ENCODE assay signal across 18 mouse cellular contexts in the genomic region with DNA sequence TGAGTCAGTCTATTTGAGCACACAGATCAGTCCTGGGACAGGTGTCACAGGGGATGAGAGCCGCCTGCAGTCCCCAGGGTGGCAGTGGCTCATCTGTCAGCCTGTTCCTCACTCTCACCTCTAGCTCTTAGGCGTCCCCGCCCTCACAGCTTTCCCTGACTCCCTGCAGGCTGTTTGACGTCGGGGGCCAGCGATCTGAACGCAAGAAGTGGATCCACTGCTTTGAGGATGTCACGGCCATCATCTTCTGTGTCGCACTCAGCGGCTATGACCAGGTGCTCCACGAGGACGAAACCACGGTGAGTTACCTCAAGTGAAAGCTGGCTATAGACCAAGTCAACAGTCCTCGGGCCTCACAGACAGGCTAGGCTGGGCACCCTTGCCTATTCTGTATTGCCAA.
DNase-seq lines count a peak whose midpoint lies in the region.
"Had no signal": no experiment of that assay in that cellular context is flagged by ENCODE, and none has a peak within 500 bp of the region (broad histone marks: within the 10 kb centered on the region; RNA-seq: fewer than 3 reads in every experiment).

No protein-coding gene starts in this region.

- intact Hi-C loops in gastrocnemius, postnatal 14 days (cut with DNase I; ENCODE audit: low total_unique reads): no loop called here

- peak; percentile 44 for DNase-seq in cerebellum, adult 11 months
- DNase-seq in cerebellum, adult 8-10 months: no peak
- peak; percentile 2 for DNase-seq in gastrocnemius, postnatal 14 days
- DNase-seq in gastrocnemius, postnatal 25 days: no peak
- peak; percentile 61 for DNase-seq in brain, adult 2 months (ENCODE audit: low read depth, low spot score)
- DNase-seq in cerebellum, adult 9-10 months: peak; percentile 64
- DNase-seq in kidney, postnatal 36 days: no peak
- no peak for DNase-seq in frontal cortex, postnatal 36 days (ENCODE audit: low spot score in 2 of 2)
- DNase-seq: adrenal gland, adult 2 months; adrenal gland, postnatal 14 days; B cell, adult 2 months; embryo, embryonic 11 days; gastrocnemius, postnatal 10 days; heart, adult 18-20 months; heart, postnatal 10 days; heart, postnatal 36 days; kidney, adult 11 months; kidney, adult 8-10 months had no signal

Comparison
In these comparisons a context has a peak if more than half of its experiments do, and no peak if none do; other contexts are left out.
1. DNase-seq: peak in cerebellum, adult 11 months (single experiment), gastrocnemius, postnatal 14 days (single experiment), brain, adult 2 months (single experiment) and cerebellum, adult 9-10 months (single experiment); none in cerebellum, adult 8-10 months (single experiment), gastrocnemius, postnatal 25 days (single experiment), kidney, postnatal 36 days (0 of 2) and frontal cortex, postnatal 36 days (0 of 2).